Mouse (Mus musculus): ENCODE data around the gene 4930480E11Rik.
"Not testable (repeated sequence)": the region's sequence is repeated elsewhere in the genome, so short reads cannot be mapped to it uniquely, and the experiment has no call there.

Gene 4930480E11Rik

DNA sequence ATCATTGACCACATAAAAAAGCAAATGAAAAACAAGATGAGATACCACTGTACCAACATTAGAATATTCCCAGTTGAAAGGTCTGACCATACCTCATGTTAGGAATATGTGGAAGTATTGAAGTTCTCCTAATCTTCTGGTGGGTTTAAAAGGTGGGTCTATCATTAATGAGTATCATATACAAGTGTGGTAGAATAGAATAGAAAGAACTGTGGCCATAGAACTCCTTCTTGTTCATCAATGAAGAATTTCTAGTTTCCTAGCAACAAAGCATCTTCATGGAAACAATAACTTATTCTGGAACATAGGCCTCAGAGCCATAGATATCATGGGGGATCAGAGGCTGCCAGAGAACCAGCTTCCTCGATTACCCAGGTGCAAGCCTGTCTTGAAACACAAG lies at the start of gene 4930480E11Rik:
4930480E11Rik (plus strand) TSS at position 301 of the 400 bp plus-strand sequence.
- no peak for DNase-seq

DNA sequence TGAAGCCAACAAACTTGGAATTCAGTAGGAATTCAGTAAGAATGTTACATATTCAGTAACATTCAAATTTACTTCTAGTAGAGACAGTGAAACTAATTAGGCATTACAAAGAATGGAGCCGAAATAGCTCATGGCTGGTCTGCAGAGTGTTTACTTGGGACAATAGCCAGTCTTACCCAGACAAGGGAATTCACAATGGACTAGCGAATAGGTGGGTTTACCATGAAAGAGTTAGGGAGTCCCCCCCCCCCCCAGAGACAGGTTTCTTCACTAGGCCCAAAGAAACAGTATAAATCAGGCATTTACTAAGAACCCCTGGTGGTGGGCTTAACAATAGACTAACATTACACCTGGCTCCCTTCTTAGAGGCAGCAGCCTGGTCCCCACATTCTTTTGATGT lies 33.9 kb downstream of the 4930480E11Rik start:
- DNase-seq = not testable (repeated sequence)
